Mouse (Mus musculus) intestine, embryonic 14.5 days (tissue): ENCODE data around the gene Iqsec1. TPM values are rescaled to one million over a fixed set of nuclear protein-coding genes. Genes with fewer than 3 reads are reported as not detected.

ENCODE experiments used
- ATAC-seq: fragments of 200-750 bp; cut with Nextera tagmentation; replicated peaks from 2 replicates; pipeline ENCODE4 v1.8.0; 2017; ENCODE audit warnings: low read depth, moderate number of reproducible peaks, moderate TSS enrichment, moderate library complexity; ENCODE audit not compliant: low FRiP score, low TSS enrichment
- DNase-seq: peaks from one replicate; pipeline ENCODE4 v3.0.0-alpha.2; 2018; ENCODE audit warnings: low spot score
- H3K27ac ChIP-seq: fragments of 300-500 bp; sonication (generic); 2 replicates; pipeline ENCODE4 v1.5.1; 2014; ENCODE audit warnings: low read depth, mild to moderate bottlenecking, control low read depth
- H3K27me3 ChIP-seq: fragments of 300-500 bp; sonication (generic); replicated peaks from 2 replicates; pipeline ENCODE4 v1.6.1; 2014; ENCODE audit warnings: low read length, control low read depth; ENCODE audit not compliant: control insufficient read depth, insufficient read depth
- H3K36me3 ChIP-seq: fragments of 300-500 bp; sonication (generic); 2 replicates; pipeline ENCODE4 v1.6.1; 2014; ENCODE audit warnings: low read length, control low read depth; ENCODE audit not compliant: control insufficient read depth, insufficient read depth
- H3K4me1 ChIP-seq: fragments of 300-500 bp; sonication (generic); replicated peaks from 2 replicates; pipeline ENCODE4 v1.6.1; 2014; ENCODE audit warnings: low read length, control low read depth, mixed read lengths; ENCODE audit not compliant: control insufficient read depth, insufficient read depth
- H3K4me2 ChIP-seq: fragments of 300-500 bp; sonication (generic); 2 replicates; pipeline ENCODE4 v1.6.1; 2014; ENCODE audit warnings: low read length
- H3K4me3 ChIP-seq: fragments of 300-500 bp; sonication (generic); 2 replicates; pipeline ENCODE4 v1.5.1; 2014; ENCODE audit warnings: low read depth, low read length, control low read depth, mixed read lengths
- H3K9ac ChIP-seq: fragments of 300-500 bp; sonication (generic); 2 replicates; pipeline ENCODE4 v1.6.1; 2014; ENCODE audit warnings: mild to moderate bottlenecking, low read length
- H3K9me3 ChIP-seq: fragments of 300-500 bp; sonication (generic); 2 replicates; pipeline ENCODE4 v1.6.1; 2016; ENCODE audit warnings: low read length, control low read depth; ENCODE audit not compliant: control insufficient read depth
- WGBS: fragments of 180-500 bp; shearing (Covaris S2); extraction: QIAGEN DNeasy Blood & Tissue Kit; methylation state at CpG from one replicate; pipeline ENCODE4 v1.1.7; 2014; 5-methylcytosine and 5-hydroxymethylcytosine counted together
- polyA plus RNA-seq: library from polyadenylated mRNA; unstranded; fragments of >200 nt; fragmentation: Nextera tagmentation; extraction: Ambion mirVana; gene quantifications from 2 replicates; pipeline ENCODE4 v1.2.1, GENCODE M21; 2014

Iqsec1 gene
- polyA plus RNA-seq, 1 experiment from 2014 or later = 13.0 TPM

DNA sequence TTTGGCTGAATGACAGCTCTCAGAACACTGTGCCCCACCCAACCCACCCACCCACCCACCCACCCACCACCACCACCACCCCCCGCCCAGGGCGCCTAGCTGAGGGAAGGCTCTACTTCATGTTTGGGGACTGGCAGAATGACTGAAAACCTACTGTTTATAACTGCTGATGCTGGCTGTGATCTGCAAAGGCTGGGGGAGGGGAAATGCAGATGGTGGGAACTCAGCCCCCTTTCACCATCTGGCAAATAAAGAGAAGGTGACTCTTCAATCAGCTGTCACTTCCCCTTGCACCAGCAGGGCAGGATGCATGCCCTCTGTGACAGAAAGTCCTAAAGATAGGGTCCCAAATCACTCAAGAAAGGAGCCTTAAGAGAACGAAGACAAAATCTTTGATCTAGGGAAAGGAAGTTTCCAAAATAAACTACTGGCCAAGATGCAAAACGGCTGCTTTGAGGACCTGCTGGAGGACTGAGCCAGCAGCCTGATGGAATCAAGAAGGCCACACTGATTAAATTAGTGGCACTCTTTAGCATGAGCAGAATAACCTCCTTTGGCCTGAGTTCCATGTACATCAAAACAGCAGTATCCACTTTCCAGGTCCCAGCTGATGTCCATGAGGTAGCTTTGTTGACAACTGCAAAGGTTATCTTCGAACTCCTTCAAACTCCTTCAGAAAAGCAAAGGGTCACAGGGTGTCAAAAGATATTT, 67.8 kb downstream of the Iqsec1 start:
- DNase-seq = no peak
- no peaks in the 10 kb centered on the region for H3K9me3 ChIP-seq
- H3K4me3 ChIP-seq = no peak overlapping the region
- ATAC-seq = no peak
- H3K9ac ChIP-seq = no peak overlapping the region
- H3K36me3 ChIP-seq = no peaks in the 10 kb centered on the region
- H3K4me1 ChIP-seq = peaks cover 26% of the 10 kb centered on the region
- H3K27me3 ChIP-seq = no peaks in the 10 kb centered on the region
- H3K27ac ChIP-seq = no peak overlapping the region
- WGBS = 30% methylated on average over 5 of the region's 5 CpGs
- H3K4me2 ChIP-seq = no peak overlapping the region

DNA sequence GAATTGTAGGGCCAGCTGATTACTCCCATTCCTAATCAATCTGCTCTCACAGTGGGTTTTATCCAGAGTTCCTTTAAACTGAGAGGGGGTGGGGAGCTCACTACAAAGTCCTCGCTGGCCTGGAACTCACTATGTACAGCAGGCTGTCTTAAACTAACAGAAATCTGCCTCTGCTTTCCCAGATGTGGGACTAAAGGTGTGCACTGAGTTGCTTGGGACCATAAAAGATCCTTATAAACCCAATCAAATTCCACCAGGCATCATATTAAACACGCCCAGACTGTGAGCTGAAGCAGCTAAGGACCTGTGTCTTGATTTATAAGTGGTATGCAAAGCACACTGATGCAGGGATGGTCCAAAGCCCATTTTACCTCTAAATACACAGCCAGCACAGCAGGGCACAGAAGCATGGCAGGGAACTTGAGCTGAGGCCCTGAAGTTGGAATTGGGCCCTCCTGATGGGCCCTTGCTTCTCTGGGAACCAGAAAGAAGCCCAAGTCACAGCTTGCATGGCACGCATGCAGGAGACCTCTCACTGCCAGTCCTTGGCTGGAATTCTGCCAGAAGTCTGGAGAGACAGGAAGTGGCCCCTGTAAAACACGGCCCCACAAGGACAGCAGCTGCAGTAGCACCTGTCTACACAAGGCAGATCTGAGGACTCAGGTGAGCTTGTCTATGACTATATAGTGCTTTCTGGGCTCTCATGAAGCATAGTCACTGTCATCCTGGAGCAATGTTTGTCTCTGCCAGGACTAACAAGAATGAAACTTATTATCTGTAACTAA, 68.7 kb downstream of the Iqsec1 start:
- no peaks in the 10 kb centered on the region for H3K9me3 ChIP-seq
- ATAC-seq = no peak
- no peaks in the 10 kb centered on the region for H3K27me3 ChIP-seq
- no peak overlapping the region for H3K27ac ChIP-seq
- WGBS = 47% methylated on average over 4 of the region's 4 CpGs
- H3K4me2 ChIP-seq = no peak overlapping the region
- H3K36me3 ChIP-seq = no peaks in the 10 kb centered on the region
- no peak for DNase-seq
- peaks cover 26% of the 10 kb centered on the region for H3K4me1 ChIP-seq
- H3K9ac ChIP-seq = no peak overlapping the region
- no peak overlapping the region for H3K4me3 ChIP-seq

DNA sequence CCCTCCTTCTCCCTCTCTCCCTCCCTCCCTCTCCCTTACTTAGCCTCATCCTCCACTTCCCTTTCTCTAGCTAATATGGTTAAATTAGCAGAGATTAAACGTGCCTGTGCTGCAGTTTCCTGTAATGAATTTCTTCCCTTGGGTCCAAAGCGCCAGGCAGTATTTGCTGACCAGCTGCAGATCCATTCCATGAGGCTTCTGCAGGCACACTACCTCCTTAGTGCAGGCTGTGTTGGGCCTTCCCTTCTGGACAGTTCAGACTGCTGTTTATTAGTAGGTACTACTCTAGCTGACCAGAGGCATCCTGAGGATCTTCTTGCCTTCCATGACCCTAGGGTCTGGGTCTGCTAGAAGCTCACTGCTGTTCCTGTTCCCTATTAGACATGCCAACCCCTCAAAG, 72.9 kb downstream of the Iqsec1 start:
- DNase-seq (no peak), ATAC-seq (no peak)
- Histone ChIP-seq H3K9ac (no peak overlapping the region), H3K9me3 (no peaks in the 10 kb centered on the region), H3K4me3 (no peak overlapping the region), H3K36me3 (no peaks in the 10 kb centered on the region), H3K4me2 (no peak overlapping the region), H3K27me3 (no peaks in the 10 kb centered on the region), H3K27ac (no peak overlapping the region), H3K4me1 (peaks cover 12% of the 10 kb centered on the region)
- 48% methylated on average over 2 of the region's 2 CpGs for WGBS

DNA sequence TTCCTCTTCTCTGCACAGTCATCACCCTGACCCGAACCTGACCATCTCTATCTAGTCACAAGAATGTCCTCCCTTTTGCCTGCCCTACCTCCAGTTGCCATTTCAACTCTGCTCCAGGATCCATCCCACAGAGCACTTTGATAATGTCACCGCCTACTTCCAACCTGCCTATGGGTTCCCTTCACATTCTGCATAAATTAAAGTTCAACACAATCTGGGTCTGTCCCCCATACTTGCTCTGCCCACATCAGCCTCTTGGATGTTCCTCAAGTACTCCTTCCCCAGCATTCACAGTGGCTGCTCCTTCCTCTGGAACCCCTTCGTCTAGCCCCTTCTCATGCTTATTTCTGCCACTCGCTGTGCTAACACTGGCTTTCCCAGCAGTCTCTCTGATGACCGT, 74.7 kb downstream of the Iqsec1 start:
- H3K36me3 ChIP-seq = no peaks in the 10 kb centered on the region
- no peak overlapping the region for H3K9ac ChIP-seq
- H3K27me3 ChIP-seq = no peaks in the 10 kb centered on the region
- H3K4me2 ChIP-seq = no peak overlapping the region
- no peak for ATAC-seq
- no peak overlapping the region for H3K27ac ChIP-seq
- no peaks in the 10 kb centered on the region for H3K9me3 ChIP-seq
- no peak overlapping the region for H3K4me3 ChIP-seq
- 89% methylated on average over 5 of the region's 5 CpGs for WGBS
- no peaks in the 10 kb centered on the region for H3K4me1 ChIP-seq
- no peak for DNase-seq

DNA sequence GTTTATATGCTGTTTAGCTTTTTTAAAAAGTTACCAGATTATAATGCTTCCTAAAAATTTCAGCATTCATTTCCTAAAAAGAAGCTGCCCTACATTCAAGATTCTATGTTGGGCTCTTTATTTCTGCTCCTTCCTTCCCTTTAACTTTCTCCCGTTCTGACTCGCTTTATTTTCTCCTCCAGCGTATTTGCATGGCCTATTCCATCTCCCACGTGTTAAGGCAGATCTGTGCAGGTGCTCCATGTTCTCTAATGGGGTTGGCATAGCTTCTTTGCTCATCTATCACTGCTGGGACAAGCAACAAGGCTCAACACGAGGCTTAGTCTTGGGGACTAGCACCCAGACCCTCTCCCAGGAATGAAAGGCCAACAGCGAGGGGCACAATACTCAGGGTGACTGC, 75.7 kb downstream of the Iqsec1 start:
- 81% methylated on average over 6 of the region's 6 CpGs for WGBS
- Histone ChIP-seq H3K27ac (no peak overlapping the region), H3K36me3 (no peaks in the 10 kb centered on the region), H3K9me3 (no peaks in the 10 kb centered on the region), H3K4me2 (no peak overlapping the region), H3K4me1 (no peaks in the 10 kb centered on the region), H3K9ac (no peak overlapping the region), H3K4me3 (no peak overlapping the region), H3K27me3 (no peaks in the 10 kb centered on the region)
- DNase-seq (no peak), ATAC-seq (no peak)

DNA sequence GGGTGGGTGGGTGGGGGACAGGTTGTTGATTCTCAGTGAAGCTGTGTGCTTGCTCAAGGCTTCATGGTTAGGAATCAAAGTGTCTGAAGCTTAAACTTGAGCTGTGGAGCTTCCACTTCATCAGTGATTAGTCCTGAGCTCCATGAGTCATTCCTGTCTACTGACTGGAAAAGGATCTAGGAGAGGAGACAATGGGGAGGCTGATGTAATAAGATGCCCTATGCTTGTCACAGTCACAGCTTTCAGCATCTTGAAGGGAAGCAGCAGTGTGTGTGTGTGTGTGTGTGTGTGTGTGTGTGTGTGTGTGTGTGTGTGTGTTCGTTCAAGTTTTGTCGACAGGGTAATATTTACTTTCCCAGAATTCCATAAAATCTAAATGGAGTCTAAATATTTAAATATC, 84.3 kb downstream of the Iqsec1 start:
- 76% methylated on average over 2 of the region's 2 CpGs for WGBS

DNA sequence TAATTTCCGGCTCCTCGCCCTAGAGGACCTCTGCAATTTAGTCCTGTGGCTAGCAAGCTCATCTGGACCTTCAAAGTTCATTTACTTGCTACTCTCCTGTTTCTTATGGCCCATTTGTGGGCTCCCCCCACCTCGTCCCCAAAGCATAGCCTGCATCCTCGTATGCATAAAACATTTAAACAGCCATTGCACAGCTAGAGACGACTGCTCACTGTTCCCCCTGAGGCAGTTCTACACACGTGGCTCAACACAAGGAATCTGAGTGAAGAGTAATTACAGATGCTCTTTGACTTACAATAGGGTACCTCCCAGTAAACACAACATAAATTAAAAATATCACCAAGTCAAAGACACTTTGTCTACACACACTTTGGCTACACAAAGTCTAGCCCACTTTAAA, 88.2 kb downstream of the Iqsec1 start:
- DNase-seq = no peak
- Histone ChIP-seq H3K4me1 (no peaks in the 10 kb centered on the region), H3K36me3 (no peaks in the 10 kb centered on the region), H3K27me3 (no peaks in the 10 kb centered on the region), H3K9ac (no peak overlapping the region), H3K9me3 (no peaks in the 10 kb centered on the region), H3K4me2 (no peak overlapping the region), H3K4me3 (no peak overlapping the region), H3K27ac (no peak overlapping the region)
- 59% methylated on average over 6 of the region's 6 CpGs for WGBS
- ATAC-seq = no peak

More for the DNA sequence above, 84.3 kb downstream of the Iqsec1 start:
- Histone ChIP-seq H3K36me3 (no peaks in the 10 kb centered on the region), H3K4me3 (no peak overlapping the region), H3K27me3 (no peaks in the 10 kb centered on the region), H3K27ac (no peak overlapping the region), H3K4me2 (no peak overlapping the region), H3K9ac (no peak overlapping the region), H3K9me3 (no peaks in the 10 kb centered on the region), H3K4me1 (no peaks in the 10 kb centered on the region)
- DNase-seq = no peak
- ATAC-seq = no peak

DNA sequence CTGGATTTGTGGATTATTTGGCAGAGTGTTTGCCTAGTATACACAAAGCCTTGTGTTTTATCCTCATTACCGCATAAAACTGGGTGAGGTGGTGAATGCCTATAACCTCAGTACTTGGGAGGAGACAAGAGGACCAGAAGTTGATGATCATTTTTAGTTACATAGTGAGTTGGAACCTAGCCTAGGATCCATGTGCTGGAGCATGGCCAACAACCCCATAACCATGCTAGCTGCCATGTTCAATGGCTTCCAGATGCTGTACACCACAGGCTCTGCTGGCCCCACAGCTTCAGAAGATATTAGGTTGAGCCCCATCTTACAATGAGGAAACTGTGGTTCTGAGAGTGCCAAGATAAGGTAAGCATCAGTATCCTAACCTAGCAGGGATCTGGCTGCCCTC, 89.2 kb downstream of the Iqsec1 start:
- DNase-seq = no peak

DNA sequence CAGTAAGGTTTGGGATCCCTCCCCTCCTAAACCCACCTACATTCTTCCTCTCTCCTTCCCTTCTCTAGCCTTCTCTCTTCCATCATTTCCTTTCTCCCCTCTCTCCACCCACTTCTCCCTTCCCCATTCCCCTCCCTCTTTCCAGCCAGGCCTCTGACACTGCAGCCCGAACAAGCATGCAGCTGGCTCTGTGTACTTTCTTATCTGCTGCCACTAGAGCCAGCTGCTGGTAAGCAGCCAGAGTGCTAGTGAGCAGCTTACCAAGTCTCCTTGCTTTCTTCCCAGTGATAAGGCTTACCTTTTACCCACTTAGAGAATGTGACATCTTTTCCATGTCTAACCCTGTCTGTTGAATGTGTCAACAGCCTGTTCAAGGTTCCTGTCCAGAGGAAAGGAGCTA, 90.4 kb downstream of the Iqsec1 start:
- ATAC-seq (no peak), DNase-seq (no peak)
- H3K9me3 ChIP-seq = no peaks in the 10 kb centered on the region
- no peaks in the 10 kb centered on the region for H3K4me1 ChIP-seq
- no peak overlapping the region for H3K27ac ChIP-seq
- H3K9ac ChIP-seq = no peak overlapping the region
- H3K4me3 ChIP-seq = no peak overlapping the region
- H3K27me3 ChIP-seq = no peaks in the 10 kb centered on the region
- WGBS = 0% methylated on average over 1 of the region's 1 CpGs
- no peaks in the 10 kb centered on the region for H3K36me3 ChIP-seq
- no peak overlapping the region for H3K4me2 ChIP-seq

More for the DNA sequence above, 89.2 kb downstream of the Iqsec1 start:
- H3K36me3 ChIP-seq = no peaks in the 10 kb centered on the region
- H3K4me2 ChIP-seq = no peak overlapping the region
- WGBS = 67% methylated on average over 1 of the region's 1 CpGs
- H3K27me3 ChIP-seq = no peaks in the 10 kb centered on the region
- no peaks in the 10 kb centered on the region for H3K4me1 ChIP-seq
- no peak overlapping the region for H3K4me3 ChIP-seq
- no peak for ATAC-seq
- no peaks in the 10 kb centered on the region for H3K9me3 ChIP-seq
- H3K27ac ChIP-seq = no peak overlapping the region
- no peak overlapping the region for H3K9ac ChIP-seq
